Mouse (Mus musculus) intestine, embryonic 16.5 days (tissue): Measurements from ENCODE around the gene Coro2b. TPM values are rescaled to one million over a fixed set of nuclear protein-coding genes. Genes with fewer than 3 reads are reported as not detected.

ENCODE experiments used
- ATAC-seq: fragments of 200-750 bp; cut with Nextera tagmentation; 2 replicates; pipeline ENCODE4 v1.8.0; 2017; ENCODE audit warnings: moderate TSS enrichment, moderate library complexity
- H3K27ac ChIP-seq: fragments of 300-500 bp; sonication (generic); 2 replicates; pipeline ENCODE4 v1.5.1; 2014; ENCODE audit warnings: mild to moderate bottlenecking, low read length
- H3K27me3 ChIP-seq: fragments of 300-500 bp; sonication (generic); replicated peaks from 2 replicates; pipeline ENCODE4 v1.6.1; 2014; ENCODE audit warnings: low read length, control low read depth, mixed read lengths; ENCODE audit not compliant: control insufficient read depth, insufficient read depth
- H3K36me3 ChIP-seq: fragments of 300-500 bp; sonication (generic); 2 replicates; pipeline ENCODE4 v1.6.1; 2014; ENCODE audit warnings: low read length, control low read depth; ENCODE audit not compliant: control insufficient read depth, insufficient read depth
- H3K4me1 ChIP-seq: fragments of 300-500 bp; sonication (generic); 2 replicates; pipeline ENCODE4 v1.6.1; 2014; ENCODE audit warnings: low read length, control low read depth, mixed read lengths; ENCODE audit not compliant: control insufficient read depth, insufficient read depth
- H3K4me2 ChIP-seq: fragments of 300-500 bp; sonication (generic); 2 replicates; pipeline ENCODE4 v1.6.1; 2014; ENCODE audit warnings: low read depth, low read length, control low read depth
- H3K4me3 ChIP-seq: fragments of 300-500 bp; sonication (generic); 2 replicates; pipeline ENCODE4 v1.5.1; 2014; ENCODE audit warnings: mild to moderate bottlenecking, low read length
- H3K9ac ChIP-seq: fragments of 300-500 bp; sonication (generic); 2 replicates; pipeline ENCODE4 v1.6.1; 2014; ENCODE audit warnings: low read depth, low read length
- H3K9me3 ChIP-seq: fragments of 300-500 bp; sonication (generic); 2 replicates; pipeline ENCODE4 v1.6.1; 2016; ENCODE audit warnings: low read length, control low read depth; ENCODE audit not compliant: control insufficient read depth
- WGBS: fragments of 180-500 bp; shearing (Covaris S2); extraction: QIAGEN DNeasy Blood & Tissue Kit; methylation state at CpG from one replicate; pipeline ENCODE4 v1.1.7; 2014; 5-methylcytosine and 5-hydroxymethylcytosine counted together
- polyA plus RNA-seq: library from polyadenylated mRNA; unstranded; fragments of >200 nt; fragmentation: Nextera tagmentation; extraction: Ambion mirVana; gene quantifications from 2 replicates; pipeline ENCODE4 v1.2.1, GENCODE M21; 2015

Coro2b gene
- polyA plus RNA-seq, 1 experiment from 2014 or later, result 8.2 TPM

- WGBS, result 79% methylated on average over 6 of the region's 6 CpGs
- no peak overlapping the region for H3K4me2 ChIP-seq
- H3K9me3 ChIP-seq, result no peaks in the 10 kb centered on the region
- no peaks in the 10 kb centered on the region for H3K27me3 ChIP-seq
- no peak overlapping the region for H3K27ac ChIP-seq
- no peaks in the 10 kb centered on the region for H3K36me3 ChIP-seq
- H3K4me3 ChIP-seq, result no peak overlapping the region
- no peaks in the 10 kb centered on the region for H3K4me1 ChIP-seq
- no peak for ATAC-seq
- H3K9ac ChIP-seq, result no peak overlapping the region
Measured at GRCm38 (mm10) chr9:62492306-62492990, 44.4 kb downstream of the Coro2b start.

- no peaks in the 10 kb centered on the region for H3K27me3 ChIP-seq
- no peaks in the 10 kb centered on the region for H3K9me3 ChIP-seq
- no peaks in the 10 kb centered on the region for H3K4me1 ChIP-seq
- no peaks in the 10 kb centered on the region for H3K36me3 ChIP-seq
- H3K27ac ChIP-seq, result no peak overlapping the region
- WGBS, result 78% methylated on average over 5 of the region's 5 CpGs
- H3K9ac ChIP-seq, result no peak overlapping the region
- no peak overlapping the region for H3K4me2 ChIP-seq
- no peak for ATAC-seq
- no peak overlapping the region for H3K4me3 ChIP-seq
Measured at GRCm38 (mm10) chr9:62491611-62492010, 45.2 kb downstream of the Coro2b start.

- Histone ChIP-seq H3K4me1 (no peaks in the 10 kb centered on the region), H3K9ac (no peak overlapping the region), H3K27me3 (no peaks in the 10 kb centered on the region), H3K4me3 (no peak overlapping the region), H3K27ac (no peak overlapping the region), H3K4me2 (no peak overlapping the region), H3K36me3 (no peaks in the 10 kb centered on the region), H3K9me3 (no peaks in the 10 kb centered on the region)
- no peak for ATAC-seq
- 72% methylated on average over 3 of the region's 3 CpGs for WGBS
Measured at GRCm38 (mm10) chr9:62491104-62491503, 45.7 kb downstream of the Coro2b start.

- Histone ChIP-seq H3K4me2 (no peak overlapping the region), H3K4me1 (no peaks in the 10 kb centered on the region), H3K27ac (no peak overlapping the region), H3K9me3 (no peaks in the 10 kb centered on the region), H3K36me3 (no peaks in the 10 kb centered on the region), H3K9ac (no peak overlapping the region), H3K27me3 (no peaks in the 10 kb centered on the region), H3K4me3 (no peak overlapping the region)
- 49% methylated on average over 4 of the region's 4 CpGs for WGBS
- no peak for ATAC-seq
Measured at GRCm38 (mm10) chr9:62484107-62484506, 52.7 kb downstream of the Coro2b start.

- H3K4me2 ChIP-seq, result no peak overlapping the region
- 82% methylated on average over 3 of the region's 3 CpGs for WGBS
- H3K36me3 ChIP-seq, result no peaks in the 10 kb centered on the region
- H3K4me3 ChIP-seq, result no peak overlapping the region
- no peaks in the 10 kb centered on the region for H3K4me1 ChIP-seq
- H3K9me3 ChIP-seq, result no peaks in the 10 kb centered on the region
- no peaks in the 10 kb centered on the region for H3K27me3 ChIP-seq
- no peak overlapping the region for H3K9ac ChIP-seq
- no peak for ATAC-seq
- no peak overlapping the region for H3K27ac ChIP-seq
Measured at GRCm38 (mm10) chr9:62482788-62483187, 54.1 kb downstream of the Coro2b start.

- Histone ChIP-seq H3K27me3 (no peaks in the 10 kb centered on the region), H3K4me3 (no peak overlapping the region), H3K9ac (no peak overlapping the region), H3K4me1 (peaks cover 10% of the 10 kb centered on the region), H3K9me3 (no peaks in the 10 kb centered on the region), H3K4me2 (no peak overlapping the region), H3K36me3 (no peaks in the 10 kb centered on the region), H3K27ac (no peak overlapping the region)
- no peak for ATAC-seq
- WGBS, result 68% methylated on average over 6 of the region's 6 CpGs
Measured at GRCm38 (mm10) chr9:62480898-62481642, 55.8 kb downstream of the Coro2b start.

- no peaks in the 10 kb centered on the region for H3K27me3 ChIP-seq
- H3K9ac ChIP-seq, result no peak overlapping the region
- 86% methylated on average over 9 of the region's 9 CpGs for WGBS
- H3K4me2 ChIP-seq, result no peak overlapping the region
- H3K4me3 ChIP-seq, result no peak overlapping the region
- H3K9me3 ChIP-seq, result no peaks in the 10 kb centered on the region
- no peaks in the 10 kb centered on the region for H3K36me3 ChIP-seq
- peaks cover 10% of the 10 kb centered on the region for H3K4me1 ChIP-seq
- no peak for ATAC-seq
- H3K27ac ChIP-seq, result no peak overlapping the region
Measured at GRCm38 (mm10) chr9:62480149-62480548, 56.7 kb downstream of the Coro2b start.

- no peaks in the 10 kb centered on the region for H3K27me3 ChIP-seq
- H3K9me3 ChIP-seq, result no peaks in the 10 kb centered on the region
- H3K4me1 ChIP-seq, result peaks cover 10% of the 10 kb centered on the region
- peak overlapping the region; percentile 23; the same call in 1 of the 2 replicates for H3K27ac ChIP-seq
- no peak overlapping the region for H3K4me2 ChIP-seq
- no peaks in the 10 kb centered on the region for H3K36me3 ChIP-seq
- H3K4me3 ChIP-seq, result no peak overlapping the region
- ATAC-seq, result peak; percentile 88
- WGBS, result 35% methylated on average over 11 of the region's 11 CpGs
- H3K9ac ChIP-seq, result no peak overlapping the region
Measured at GRCm38 (mm10) chr9:62476782-62477487, 59.9 kb downstream of the Coro2b start.

- Histone ChIP-seq H3K36me3 (no peaks in the 10 kb centered on the region), H3K4me3 (no peak overlapping the region), H3K4me2 (no peak overlapping the region), H3K9ac (no peak overlapping the region), H3K27ac (no peak overlapping the region), H3K4me1 (peaks cover 10% of the 10 kb centered on the region), H3K27me3 (no peaks in the 10 kb centered on the region), H3K9me3 (no peaks in the 10 kb centered on the region)
- ATAC-seq, result no peak
- 81% methylated on average over 2 of the region's 2 CpGs for WGBS
Measured at GRCm38 (mm10) chr9:62474206-62474605, 62.6 kb downstream of the Coro2b start.
